Mouse (Mus musculus): Measurements from ENCODE around the gene Aqp5.

Gene Aqp5

GRCm38 (mm10) chr15:99597596-99597995 is 7.0 kb downstream of the Aqp5 start:
- no peak for DNase-seq

GRCm38 (mm10) chr15:99599245-99600070 is 8.9 kb downstream of the Aqp5 start:
- peak; percentile 82 for DNase-seq

- DNase-seq: peak; percentile 91
These were observed 10.6 kb downstream of the Aqp5 start, which contains the start of gene Aqp6 for GRCm38 (mm10) chr15:99600986-99601822. TSS of gene Aqp6 (plus strand) at chr15:99601400.

GRCm38 (mm10) chr15:99601823-99602120 is 11.2 kb downstream of the Aqp5 start:
- DNase-seq: peak; percentile 96

GRCm38 (mm10) chr15:99602206-99602820 is 11.7 kb downstream of the Aqp5 start:
- peak; percentile 74 for DNase-seq

GRCm38 (mm10) chr15:99603216-99603615 is 12.6 kb downstream of the Aqp5 start:
- DNase-seq: no peak

- DNase-seq: no peak
These were observed 15.0 kb downstream of the Aqp5 start for GRCm38 (mm10) chr15:99605595-99605994.

- no peak for DNase-seq
These were observed 15.9 kb downstream of the Aqp5 start for GRCm38 (mm10) chr15:99606515-99606914.

GRCm38 (mm10) chr15:99607388-99608113 is 17.0 kb downstream of the Aqp5 start:
- peak; percentile 47 for DNase-seq

GRCm38 (mm10) chr15:99608382-99609125 is 18.0 kb downstream of the Aqp5 start:
- DNase-seq: peak; percentile 34

- DNase-seq: peak; percentile 27
These were observed 21.0 kb downstream of the Aqp5 start for GRCm38 (mm10) chr15:99611563-99611962.

- no peak for DNase-seq
These were observed 23.7 kb downstream of the Aqp5 start for GRCm38 (mm10) chr15:99614273-99614672.

- no peak for DNase-seq
These were observed 24.2 kb downstream of the Aqp5 start for GRCm38 (mm10) chr15:99614753-99615152.

GRCm38 (mm10) chr15:99615246-99615645 is 24.7 kb downstream of the Aqp5 start:
- peak; percentile 53 for DNase-seq

- no peak for DNase-seq
These were observed 28.0 kb downstream of the Aqp5 start for GRCm38 (mm10) chr15:99618595-99618994.

GRCm38 (mm10) chr15:99619821-99620220 is 29.2 kb downstream of the Aqp5 start:
- DNase-seq: peak; percentile 32

- DNase-seq: no peak
These were observed 31.5 kb downstream of the Aqp5 start for GRCm38 (mm10) chr15:99622063-99622462.

- DNase-seq: no peak
These were observed 41.0 kb downstream of the Aqp5 start for GRCm38 (mm10) chr15:99631618-99632017.

- no peak for DNase-seq
These were observed 44.1 kb downstream of the Aqp5 start for GRCm38 (mm10) chr15:99634702-99635101.

- DNase-seq: no peak
These were observed 47.0 kb downstream of the Aqp5 start for GRCm38 (mm10) chr15:99637405-99638123.

- DNase-seq: no peak
These were observed 47.5 kb downstream of the Aqp5 start for GRCm38 (mm10) chr15:99638124-99638485.
